Mouse (Mus musculus): Measurements from ENCODE around the gene Git1.

DNA sequence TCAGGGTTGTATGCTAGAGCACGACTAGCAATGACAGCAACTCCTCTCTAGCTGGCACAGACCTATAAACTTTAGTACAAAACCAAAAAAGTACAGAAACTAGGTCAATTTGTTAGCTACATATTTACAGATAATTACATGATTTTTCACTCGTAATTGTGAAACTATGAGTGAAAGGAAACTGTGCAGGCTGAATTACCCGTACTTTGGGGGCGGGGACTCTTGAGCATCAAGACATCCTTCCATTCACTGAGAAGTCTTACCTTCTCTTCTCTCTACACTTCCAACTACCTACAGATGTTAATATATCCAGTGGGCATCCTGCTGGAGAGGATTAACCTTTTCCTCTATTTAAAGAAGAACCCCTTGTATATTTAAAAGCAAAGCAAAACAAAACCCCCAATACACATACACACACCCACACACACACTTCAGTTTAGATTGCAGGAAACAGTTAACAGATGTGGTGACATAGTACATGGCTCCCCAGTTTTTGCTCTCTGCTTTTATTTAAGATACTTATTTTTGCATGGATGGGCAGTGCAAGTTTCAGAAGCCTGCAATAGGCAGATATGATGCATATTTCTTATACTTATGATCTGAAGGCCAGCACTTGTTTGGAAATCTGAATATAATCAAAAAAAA is 39.0 kb downstream of the Git1 start:
- no peak for TF ChIP-seq POLR2A (IDR thresholded peaks at IDR 0.05; ENCODE audit: control insufficient read depth, extremely low read depth, insufficient read depth, low read length, poor library complexity)
- TF ChIP-seq CTCF (IDR thresholded peaks at IDR 0.05; ENCODE audit: borderline replicate concordance, control insufficient read depth, extremely low read depth, insufficient read depth, low read length, poor library complexity) = no peak

Measured in thymus, adult 2 months (tissue).